35 mouse cellular contexts compared by ENCODE assay signal in genomic region chr1:33537948-33538347, GRCm38 (mm10).
"Had no signal": no experiment of that assay in that cellular context is flagged by ENCODE, and none has a peak within 500 bp of the region (broad histone marks: within the 10 kb centered on the region; RNA-seq: fewer than 3 reads in every experiment).

No protein-coding gene starts in this region.

- H3K4me2 ChIP-seq: heart, embryonic 11.5 days; heart, embryonic 12.5 days; heart, embryonic 13.5 days; heart, embryonic 15.5 days; hindbrain, embryonic 12.5 days; hindbrain, embryonic 13.5 days; hindbrain, embryonic 14.5 days; hindbrain, embryonic 15.5 days; intestine, embryonic 15.5 days; kidney, embryonic 15.5 days had no signal

- ATAC-seq: hindbrain, embryonic 16.5 days; hindbrain, postnatal 0 days; inflammation-experienced regulatory T-cells, adult 6 months; intestine, embryonic 15.5 days; intestine, embryonic 16.5 days; intestine, postnatal 0 days had no signal

- H3K27me3 ChIP-seq: heart, embryonic 12.5 days; heart, embryonic 13.5 days; heart, embryonic 15.5 days; hindbrain, embryonic 12.5 days; hindbrain, embryonic 13.5 days; hindbrain, embryonic 15.5 days; intestine, embryonic 15.5 days; kidney, embryonic 15.5 days had no signal

- H3K27ac ChIP-seq: heart, embryonic 10.5 days; heart, embryonic 13.5 days; heart, embryonic 15.5 days; hindbrain, embryonic 12.5 days; hindbrain, embryonic 13.5 days; hindbrain, embryonic 14.5 days; hindbrain, embryonic 15.5 days; hindbrain, postnatal 0 days; intestine, embryonic 15.5 days; kidney, embryonic 15.5 days; kidney, postnatal 0 days; layer of hippocampus, adult 2 months; left cerebral cortex, adult 2 months had no signal

- H3K36me3 ChIP-seq: heart, embryonic 12.5 days; heart, embryonic 15.5 days; hindbrain, embryonic 12.5 days; hindbrain, embryonic 13.5 days; hindbrain, embryonic 15.5 days; intestine, embryonic 15.5 days had no signal

- H3K9ac ChIP-seq: heart, embryonic 12.5 days; heart, embryonic 13.5 days; heart, embryonic 15.5 days; hindbrain, embryonic 12.5 days; hindbrain, embryonic 13.5 days; hindbrain, embryonic 14.5 days; hindbrain, embryonic 15.5 days; intestine, embryonic 15.5 days; kidney, embryonic 15.5 days had no signal

- H3K4me3 ChIP-seq: heart, embryonic 10.5 days; heart, embryonic 12.5 days; heart, embryonic 13.5 days; heart, embryonic 15.5 days; hindbrain, embryonic 12.5 days; hindbrain, embryonic 13.5 days; hindbrain, embryonic 15.5 days; intestine, embryonic 15.5 days; kidney, embryonic 15.5 days; layer of hippocampus, adult 2 months; left cerebral cortex, adult 2 months had no signal

- H3K4me1 ChIP-seq: heart, embryonic 10.5 days; heart, embryonic 13.5 days; hindbrain, embryonic 12.5 days; hindbrain, embryonic 13.5 days; hindbrain, embryonic 15.5 days; intestine, embryonic 15.5 days had no signal

- H3K9me3 ChIP-seq: heart, embryonic 10.5 days; heart, embryonic 12.5 days; heart, embryonic 15.5 days; hindbrain, embryonic 13.5 days; hindbrain, embryonic 15.5 days; intestine, embryonic 15.5 days had no signal

- DNase-seq: heart, postnatal 10 days; heart, postnatal 14 days; heart, postnatal 36 days; heart, postnatal 4 days; kidney, adult 11 months; kidney, adult 18-20 months; kidney, adult 2 months; kidney, adult 8-10 months; kidney, adult 9 months; kidney, postnatal 10 days; kidney, postnatal 14 days; kidney, postnatal 25 days; kidney, postnatal 36 days; kidney, postnatal 4 days; layer of hippocampus, adult 9-11 months; layer of hippocampus, postnatal 36 days had no signal
